Mouse (Mus musculus): ENCODE results near the gene Hdhd5. TPM values are rescaled to one million over a fixed set of nuclear protein-coding genes. Genes with fewer than 3 reads are reported as not detected.

The Hdhd5 gene
- total and polyA plus RNA-seq, 3 experiments: 17.8 to 19.9 TPM; not detected in 1

- Histone ChIP-seq H3K4me3 (ENCODE audit: control insufficient read depth in 1 of 2, insufficient read depth in 1 of 2, low read depth in 2 of 2, low read length in 2 of 2) (peak within 1 kb of the TSS; percentile 39 to 54), H3K9ac (ENCODE audit: control insufficient read depth, low read depth, low read length, poor library complexity, severe bottlenecking) (peak within 1 kb of the TSS; percentile 49), H3K4me1 (ENCODE audit: control insufficient read depth in 1 of 2, insufficient read depth in 2 of 2, low read length in 2 of 2) (peaks cover 0 to 2% of the 10 kb centered on the region in 2 experiments; a peak in 1 of 4 replicates), H3K27ac (ENCODE audit: control insufficient read depth, low read depth, low read length) (no peak within 1 kb of the TSS), H3K79me2 (ENCODE audit: control insufficient read depth, insufficient read depth, low read length, poor library complexity) (no peaks in the 10 kb centered on the region), H3K9me3 (replicated peaks; ENCODE audit: insufficient read depth, low read length) (no peaks in the 10 kb centered on the region), H3K27me3 (ENCODE audit: control insufficient read depth in 1 of 2, insufficient read depth in 2 of 2, low read length in 2 of 2) (peaks cover 0 to 14% of the 10 kb centered on the region in 2 experiments; a peak in 3 of 4 replicates), H3K36me3 (ENCODE audit: control insufficient read depth in 1 of 2, insufficient read depth in 2 of 2, low read length in 2 of 2) (no peaks in the 10 kb centered on the region)
- DNase-seq (ENCODE audit: low read depth, low spot score): peak; percentile 53
- peak; percentile 15; the same call in 1 of the 2 replicates for TF ChIP-seq MXI1 (IDR thresholded peaks at IDR 0.05; ENCODE audit: low read depth, low read length)
- TF ChIP-seq ZNF384 (IDR thresholded peaks at IDR 0.05; ENCODE audit: low read depth, low read length): no peak
These were observed 37.5 kb downstream of the Hdhd5 start, which contains the start of gene Tmem121b for GRCm38 (mm10) chr6:120493374-120494181. Gene Tmem121b (minus strand): TSS chr6:120493807.

DNA sequence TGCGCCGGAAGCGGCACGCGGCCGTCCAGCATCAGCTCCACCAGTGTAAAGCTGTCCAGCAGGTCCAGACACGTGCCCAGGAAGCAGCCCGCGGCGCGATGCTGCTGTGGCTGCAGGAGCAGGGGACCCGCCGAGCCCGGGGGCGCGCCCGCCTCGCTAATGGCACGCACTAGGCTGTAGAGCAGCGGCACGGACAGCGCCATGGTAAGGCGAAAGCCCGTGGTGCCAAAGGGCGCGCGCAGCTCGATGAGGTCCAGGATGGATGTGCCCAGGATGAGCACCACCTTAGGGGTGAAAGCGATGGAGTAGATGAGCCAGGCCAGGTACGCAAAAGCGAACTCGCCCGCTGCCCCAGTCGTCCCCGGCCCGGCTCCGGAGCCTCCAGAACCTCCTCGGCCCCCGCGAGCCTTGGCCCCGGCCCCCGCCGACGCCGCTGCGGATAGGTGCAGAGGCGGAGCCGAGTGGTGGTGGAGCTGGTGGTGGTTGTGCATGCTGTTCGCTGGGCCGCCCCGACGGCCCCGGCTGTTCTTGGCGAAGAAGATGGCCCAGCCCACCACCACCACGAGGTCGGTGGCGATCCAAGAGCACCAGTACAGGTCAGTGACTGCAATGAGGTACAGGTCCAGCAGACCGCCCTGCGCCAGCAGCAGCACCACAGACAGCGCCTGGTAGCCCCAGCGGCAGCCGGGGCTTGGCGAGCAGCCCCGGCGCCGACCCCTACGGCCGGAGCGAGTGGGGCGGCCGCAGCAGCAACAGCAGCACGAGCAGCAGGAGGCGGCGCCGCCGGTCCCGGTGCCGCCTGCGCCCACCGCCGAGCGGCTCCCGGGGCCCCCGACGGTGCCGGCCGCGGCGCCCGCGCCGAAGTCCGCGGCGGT is 38.4 kb downstream of the Hdhd5 start:
- no peaks in the 10 kb centered on the region for H3K36me3 ChIP-seq (ENCODE audit: control insufficient read depth in 1 of 2, insufficient read depth in 2 of 2, low read length in 2 of 2)

DNA sequence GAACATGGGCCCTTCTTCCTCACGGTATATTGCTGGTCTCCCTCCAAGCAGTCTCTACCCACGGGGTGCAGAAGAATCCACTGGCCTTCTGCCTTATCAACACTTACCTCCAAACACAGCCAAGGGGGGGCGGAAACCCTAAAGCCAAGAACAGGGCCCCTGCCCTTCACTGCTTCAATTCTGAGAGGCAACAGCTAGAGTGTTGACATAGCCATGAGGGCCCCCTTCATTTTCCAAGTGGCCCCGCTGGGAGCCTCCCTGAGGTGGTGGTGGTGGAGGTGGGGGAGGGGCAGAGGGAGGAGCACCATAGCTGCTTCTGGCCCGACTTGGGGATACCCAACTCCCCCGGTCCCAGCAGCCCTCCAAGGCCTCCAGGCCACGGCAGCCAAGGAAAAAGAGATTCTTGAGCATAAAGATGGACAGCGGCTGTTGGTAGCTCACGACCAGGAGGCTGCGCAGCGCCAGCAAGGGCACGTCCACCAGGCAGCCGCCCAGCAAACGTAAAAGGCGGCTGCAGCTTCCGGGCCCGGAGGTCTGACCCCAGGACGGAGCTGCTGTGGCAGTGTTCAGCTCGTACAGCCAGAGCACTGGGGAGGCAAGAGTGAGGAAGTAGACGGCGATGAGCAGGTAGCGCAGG is 39.1 kb downstream of the Hdhd5 start:
- no peak for DNase-seq (ENCODE audit: low read depth, low spot score)
- no peak for TF ChIP-seq UBTF (IDR thresholded peaks at IDR 0.05; ENCODE audit: borderline replicate concordance, insufficient read depth, low read depth, low read length)
- no peak for TF ChIP-seq CTCF (IDR thresholded peaks at IDR 0.05 in 2 of 3, conservative IDR thresholded peaks at IDR 0.05 in 1 of 3; ENCODE audit: control insufficient read depth in 1 of 3, insufficient read depth in 1 of 3, low read depth in 2 of 3, low read length in 3 of 3, poor library complexity in 1 of 3, severe bottlenecking in 1 of 3)
- no peak for TF ChIP-seq MAZ (IDR thresholded peaks at IDR 0.05; ENCODE audit: low read depth, low read length)
- TF ChIP-seq POLR2AphosphoS5 (IDR thresholded peaks at IDR 0.05; ENCODE audit: borderline replicate concordance, low read depth, low read length): no peak
- TF ChIP-seq USF1 (IDR thresholded peaks at IDR 0.05; ENCODE audit: low read depth, low read length): no peak
- no peak for TF ChIP-seq RCOR1 (IDR thresholded peaks at IDR 0.05; ENCODE audit: low read depth, low read length)
- no peak for TF ChIP-seq SMC3 (IDR thresholded peaks at IDR 0.05; ENCODE audit: low read depth, low read length)
- TF ChIP-seq TCF12 (IDR thresholded peaks at IDR 0.05; ENCODE audit: low read depth, low read length): no peak
- TF ChIP-seq ZNF384 (IDR thresholded peaks at IDR 0.05; ENCODE audit: low read depth, low read length): no peak
- no peak for TF ChIP-seq MEF2A (IDR thresholded peaks at IDR 0.05; ENCODE audit: extremely low read depth, insufficient replicate concordance, low read depth, low read length, poor library complexity, severe bottlenecking)
- Histone ChIP-seq H3K27ac (ENCODE audit: control insufficient read depth, low read depth, low read length) (no peak overlapping the region), H3K36me3 (ENCODE audit: control insufficient read depth in 1 of 2, insufficient read depth in 2 of 2, low read length in 2 of 2) (no peaks in the 10 kb centered on the region), H3K79me2 (ENCODE audit: control insufficient read depth, insufficient read depth, low read length, poor library complexity) (no peaks in the 10 kb centered on the region), H3K4me1 (ENCODE audit: control insufficient read depth in 1 of 2, insufficient read depth in 2 of 2, low read length in 2 of 2) (peaks cover 0 to 2% of the 10 kb centered on the region in 2 experiments; a peak in 1 of 4 replicates), H3K27me3 (ENCODE audit: control insufficient read depth in 1 of 2, insufficient read depth in 2 of 2, low read length in 2 of 2) (peaks cover 0 to 14% of the 10 kb centered on the region in 2 experiments; a peak in 3 of 4 replicates), H3K9ac (ENCODE audit: control insufficient read depth, low read depth, low read length, poor library complexity, severe bottlenecking) (no peak overlapping the region), H3K4me3 (ENCODE audit: control insufficient read depth in 1 of 2, insufficient read depth in 1 of 2, low read depth in 2 of 2, low read length in 2 of 2) (no peak overlapping the region), H3K9me3 (replicated peaks; ENCODE audit: insufficient read depth, low read length) (no peaks in the 10 kb centered on the region)

More for the DNA sequence above, 38.4 kb downstream of the Hdhd5 start:
- H3K4me3 ChIP-seq (ENCODE audit: control insufficient read depth in 1 of 2, insufficient read depth in 1 of 2, low read depth in 2 of 2, low read length in 2 of 2): peak overlapping the region; percentile 39 to 54; a peak in 3 of 4 replicates
- H3K9ac ChIP-seq (ENCODE audit: control insufficient read depth, low read depth, low read length, poor library complexity, severe bottlenecking): peak overlapping the region; percentile 32; the same call in 1 of the 2 replicates
- H3K27ac ChIP-seq (ENCODE audit: control insufficient read depth, low read depth, low read length): no peak overlapping the region
- TF ChIP-seq ZNF384 (IDR thresholded peaks at IDR 0.05; ENCODE audit: low read depth, low read length): no peak
- TF ChIP-seq MXI1 (IDR thresholded peaks at IDR 0.05; ENCODE audit: low read depth, low read length): 0 out of 2 replicates have a peak, but pooled peaks have one; percentile 28
- DNase-seq (ENCODE audit: low read depth, low spot score): peak; percentile 14
- H3K4me1 ChIP-seq (ENCODE audit: control insufficient read depth in 1 of 2, insufficient read depth in 2 of 2, low read length in 2 of 2): peaks cover 0 to 2% of the 10 kb centered on the region in 2 experiments; a peak in 1 of 4 replicates
- H3K79me2 ChIP-seq (ENCODE audit: control insufficient read depth, insufficient read depth, low read length, poor library complexity): no peaks in the 10 kb centered on the region
- H3K27me3 ChIP-seq (ENCODE audit: control insufficient read depth in 1 of 2, insufficient read depth in 2 of 2, low read length in 2 of 2): peaks cover 0 to 14% of the 10 kb centered on the region in 2 experiments; a peak in 3 of 4 replicates
- no peaks in the 10 kb centered on the region for H3K9me3 ChIP-seq (replicated peaks; ENCODE audit: insufficient read depth, low read length)
